Mouse (Mus musculus) cerebellum, adult 11-12 months (tissue): ENCODE measurements around the gene Tada2a.

Source experiments
- DNase-seq: peaks from one replicate; pipeline ENCODE4 v3.0.0; 2022

Tada2a gene

GRCm38 (mm10) chr11:84128943-84129798, at the start of gene Tada2a, which contains the start of gene Acaca:
Tada2a (minus strand) TSS chr11:84129600.
Acaca (plus strand) TSS chr11:84129672.
- peak; percentile 84 for DNase-seq

- peak; percentile 23 for DNase-seq
These were observed 49.2 kb upstream of the Tada2a start for GRCm38 (mm10) chr11:84178571-84178970.

- no peak for DNase-seq
These were observed 43.4 kb upstream of the Tada2a start for GRCm38 (mm10) chr11:84172539-84173435.

- DNase-seq, result no peak
These were observed 39.4 kb upstream of the Tada2a start for GRCm38 (mm10) chr11:84168701-84169288.

- DNase-seq, result no peak
These were observed 37.7 kb upstream of the Tada2a start, which contains the start of gene Gm11437 for GRCm38 (mm10) chr11:84167046-84167526. Gm11437 (minus strand) TSS chr11:84167476.

GRCm38 (mm10) chr11:84164561-84164960, 35.2 kb upstream of the Tada2a start:
- no peak for DNase-seq

GRCm38 (mm10) chr11:84164123-84164522, 34.7 kb upstream of the Tada2a start:
- no peak for DNase-seq

GRCm38 (mm10) chr11:84156535-84157262, 27.3 kb upstream of the Tada2a start:
- no peak for DNase-seq

GRCm38 (mm10) chr11:84150884-84151283, 21.5 kb upstream of the Tada2a start:
- no peak for DNase-seq

GRCm38 (mm10) chr11:84146081-84146480, 16.7 kb upstream of the Tada2a start:
- no peak for DNase-seq

GRCm38 (mm10) chr11:84145201-84145798, 15.9 kb upstream of the Tada2a start:
- DNase-seq, result no peak

- no peak for DNase-seq
These were observed 12.4 kb upstream of the Tada2a start for GRCm38 (mm10) chr11:84141752-84142151.

GRCm38 (mm10) chr11:84136453-84136852, 7.1 kb upstream of the Tada2a start:
- no peak for DNase-seq

- no peak for DNase-seq
These were observed 5.0 kb upstream of the Tada2a start for GRCm38 (mm10) chr11:84134331-84134860.

- no peak for DNase-seq
These were observed 392 bp upstream of the Tada2a start for GRCm38 (mm10) chr11:84129799-84130185.

GRCm38 (mm10) chr11:84127977-84128376, 1.4 kb downstream of the Tada2a start:
- no peak for DNase-seq

- no peak for DNase-seq
These were observed 8.1 kb downstream of the Tada2a start for GRCm38 (mm10) chr11:84121051-84121956.

GRCm38 (mm10) chr11:84117431-84117830, 12.0 kb downstream of the Tada2a start:
- DNase-seq, result no peak

GRCm38 (mm10) chr11:84116221-84116620, 13.2 kb downstream of the Tada2a start:
- no peak for DNase-seq

- no peak for DNase-seq
These were observed 13.8 kb downstream of the Tada2a start for GRCm38 (mm10) chr11:84115646-84116045.
